Mouse (Mus musculus) liver, adult 2 months (tissue): ENCODE measurements around the gene Gm16867.
"Not testable (repeated sequence)": the region's sequence is repeated elsewhere in the genome, so short reads cannot be mapped to it uniquely, and the experiment has no call there.

Experiments
- CTCF ChIP-seq: fragments of 200-500 bp; IDR thresholded peaks from 2 replicates; pipeline ENCODE4 v1.5.1; 2011; ENCODE audit warnings: low read depth, low read length, control low read depth
- POLR2A ChIP-seq: fragments of 200-500 bp; IDR thresholded peaks from 2 replicates; pipeline ENCODE4 v1.6.1; 2011; ENCODE audit warnings: low read length, control low read depth; ENCODE audit not compliant: insufficient read depth; ENCODE audit errors: extremely low read depth

GRCm38 (mm10) chr14:69542695-69543094 is 39.5 kb upstream of the Gm16867 start:
- not testable (repeated sequence) for TF ChIP-seq POLR2A, CTCF
